Mouse (Mus musculus) MEL (cell line): ENCODE measurements around the gene Iqschfp. TPM values are rescaled to one million over a fixed set of nuclear protein-coding genes. Genes with fewer than 3 reads are reported as not detected.

ENCODE experiments used
- DNase-seq: peaks from one replicate; pipeline ENCODE4 v3.0.0; 2011; ENCODE audit warnings: low read depth, low spot score
- H3K27ac ChIP-seq: 2 replicates; pipeline ENCODE4 v1.5.1; 2012; ENCODE audit warnings: low read depth, mild to moderate bottlenecking, control low read depth, low read length, moderate library complexity; ENCODE audit not compliant: control insufficient read depth
- H3K27me3 ChIP-seq, 2 experiments: fragments of 150-350 bp in 1 of 2; sonication (generic) in 1 of 2; 2 replicates each; pipeline ENCODE4 v1.6.1; 2012; ENCODE audit warnings: low read length in 2 of 2, mild to moderate bottlenecking in 2 of 2, improper control_type of control experiment in 1 of 2, moderate library complexity in 1 of 2; ENCODE audit not compliant: insufficient read depth in 2 of 2, control insufficient read depth in 1 of 2
- H3K36me3 ChIP-seq, 2 experiments: 2 replicates each; pipeline ENCODE4 v1.6.1; 2012 to 2014; ENCODE audit warnings: low read length in 2 of 2, improper control_type of control experiment in 1 of 2, inconsistent platforms in 1 of 2, mild to moderate bottlenecking in 1 of 2; ENCODE audit not compliant: insufficient read depth in 2 of 2, control insufficient read depth in 1 of 2
- H3K4me1 ChIP-seq, 2 experiments: fragments of 150-350 bp in 1 of 2; sonication (generic) in 1 of 2; 2 replicates each; pipeline ENCODE4 v1.6.1; 2012; ENCODE audit warnings: low read length in 2 of 2, improper control_type of control experiment in 1 of 2, mild to moderate bottlenecking in 1 of 2; ENCODE audit not compliant: insufficient read depth in 2 of 2, control insufficient read depth in 1 of 2
- H3K4me3 ChIP-seq, 2 experiments: fragments of 150-350 bp in 1 of 2; sonication (generic) in 1 of 2; 2 replicates each; pipeline ENCODE4 v1.5.1; 2012; ENCODE audit warnings: low read depth in 2 of 2, low read length in 2 of 2, mild to moderate bottlenecking in 2 of 2, moderate library complexity in 2 of 2, control low read depth in 1 of 2, improper control_type of control experiment in 1 of 2; ENCODE audit not compliant: control insufficient read depth in 1 of 2, insufficient read depth in 1 of 2
- H3K79me2 ChIP-seq: 2 replicates; pipeline ENCODE4 v1.6.1; 2012; ENCODE audit warnings: mild to moderate bottlenecking, low read length, moderate library complexity; ENCODE audit not compliant: control insufficient read depth, poor library complexity, insufficient read depth
- H3K9ac ChIP-seq: 2 replicates; pipeline ENCODE4 v1.6.1; 2012; ENCODE audit warnings: low read depth, mild to moderate bottlenecking, control low read depth, low read length, moderate library complexity; ENCODE audit not compliant: control insufficient read depth, poor library complexity, severe bottlenecking
- H3K9me3 ChIP-seq: fragments of 150-350 bp; sonication (generic); replicated peaks from 2 replicates; pipeline ENCODE4 v1.6.1; 2012; ENCODE audit warnings: mild to moderate bottlenecking, low read length, improper control_type of control experiment, moderate library complexity; ENCODE audit not compliant: insufficient read depth
- BHLHE40 ChIP-seq: IDR thresholded peaks from 2 replicates; pipeline ENCODE4 v1.6.1; 2012; ENCODE audit warnings: low read depth, mild to moderate bottlenecking, inconsistent platforms, low read length, improper control_type of control experiment, borderline replicate concordance
- CHD1 ChIP-seq: IDR thresholded peaks from 2 replicates; pipeline ENCODE4 v1.6.1; 2012; ENCODE audit warnings: low read depth, mild to moderate bottlenecking, inconsistent platforms, low read length, improper control_type of control experiment
- CHD2 ChIP-seq: IDR thresholded peaks from 2 replicates; pipeline ENCODE4 v1.6.1; 2011; ENCODE audit warnings: low read length, improper control_type of control experiment
- E2F4 ChIP-seq: IDR thresholded peaks from 2 replicates; pipeline ENCODE4 v1.6.1; 2011; ENCODE audit warnings: low read depth, low read length, improper control_type of control experiment, borderline replicate concordance
- ELF1 ChIP-seq: IDR thresholded peaks from 2 replicates; pipeline ENCODE4 v1.6.1; 2014; ENCODE audit warnings: low read depth, mild to moderate bottlenecking, inconsistent platforms, low read length, improper control_type of control experiment, moderate library complexity
- ETS1 ChIP-seq: IDR thresholded peaks from 2 replicates; pipeline ENCODE4 v1.6.1; 2012; ENCODE audit warnings: low read depth, mild to moderate bottlenecking, inconsistent platforms, low read length, improper control_type of control experiment, moderate library complexity
- GABPA ChIP-seq: IDR thresholded peaks from 2 replicates; pipeline ENCODE4 v1.6.1; 2012; ENCODE audit warnings: low read depth, mild to moderate bottlenecking, inconsistent platforms, low read length, improper control_type of control experiment, moderate library complexity
- GATA1 ChIP-seq: IDR thresholded peaks from 2 replicates; pipeline ENCODE4 v1.6.1; 2011; ENCODE audit warnings: low read depth, low read length, improper control_type of control experiment
- KAT2A ChIP-seq: conservative IDR thresholded peaks from 2 replicates; pipeline ENCODE4 v1.6.1; 2012; ENCODE audit warnings: low read depth, low read length, improper control_type of control experiment, inconsistent platforms
- MAFK ChIP-seq: IDR thresholded peaks from 2 replicates; pipeline ENCODE4 v1.6.1; 2011; ENCODE audit warnings: low read depth, mild to moderate bottlenecking, low read length, improper control_type of control experiment, borderline replicate concordance
- MAX ChIP-seq: IDR thresholded peaks from 2 replicates; pipeline ENCODE4 v1.6.1; 2011; ENCODE audit warnings: low read length, improper control_type of control experiment
- MEF2A ChIP-seq: IDR thresholded peaks from 2 replicates; pipeline ENCODE4 v1.6.1; 2014; ENCODE audit warnings: low read depth, mild to moderate bottlenecking, inconsistent platforms, low read length, improper control_type of control experiment; ENCODE audit not compliant: poor library complexity, insufficient replicate concordance, severe bottlenecking; ENCODE audit errors: extremely low read depth
- MYB ChIP-seq: IDR thresholded peaks from 2 replicates; pipeline ENCODE4 v1.6.1; 2011; ENCODE audit warnings: mild to moderate bottlenecking, low read depth, low read length, improper control_type of control experiment
- NELFE ChIP-seq: IDR thresholded peaks from 2 replicates; pipeline ENCODE4 v1.6.1; 2011; ENCODE audit warnings: low read depth, low read length, improper control_type of control experiment
- NRF1 ChIP-seq: IDR thresholded peaks from 2 replicates; pipeline ENCODE4 v1.6.1; 2014; ENCODE audit warnings: low read depth, mild to moderate bottlenecking, inconsistent platforms, low read length, improper control_type of control experiment, moderate library complexity; ENCODE audit not compliant: poor library complexity, insufficient read depth, severe bottlenecking
- POLR2A ChIP-seq, 2 experiments: IDR thresholded peaks; 2 replicates each; pipeline ENCODE4 v1.6.1; 2011 to 2012; ENCODE audit warnings: low read length in 2 of 2, mild to moderate bottlenecking in 2 of 2, control low read depth in 1 of 2, improper control_type of control experiment in 1 of 2, low read depth in 1 of 2, moderate library complexity in 1 of 2; ENCODE audit not compliant: control insufficient read depth in 1 of 2, insufficient read depth in 1 of 2, poor library complexity in 1 of 2
- RAD21 ChIP-seq: IDR thresholded peaks from 2 replicates; pipeline ENCODE4 v1.6.1; 2011; ENCODE audit warnings: mild to moderate bottlenecking, low read depth, low read length, improper control_type of control experiment
- SIN3A ChIP-seq: IDR thresholded peaks from 2 replicates; pipeline ENCODE4 v1.6.1; 2012; ENCODE audit warnings: low read length, improper control_type of control experiment, inconsistent platforms
- SMC3 ChIP-seq: IDR thresholded peaks from 2 replicates; pipeline ENCODE4 v1.6.1; 2011; ENCODE audit warnings: low read depth, low read length, improper control_type of control experiment
- TAL1 ChIP-seq: IDR thresholded peaks from 2 replicates; pipeline ENCODE4 v1.6.1; 2012; ENCODE audit warnings: mild to moderate bottlenecking, inconsistent platforms, low read length, moderate library complexity, mixed read lengths
- ZC3H11A ChIP-seq: IDR thresholded peaks from 2 replicates; pipeline ENCODE4 v1.6.1; 2012; ENCODE audit warnings: low read depth, mild to moderate bottlenecking, inconsistent platforms, low read length, improper control_type of control experiment
- ZNF384 ChIP-seq: IDR thresholded peaks from 2 replicates; pipeline ENCODE4 v1.6.1; 2012; ENCODE audit warnings: low read depth, mild to moderate bottlenecking, inconsistent platforms, low read length, improper control_type of control experiment
- polyA plus RNA-seq, 2 experiments: library from polyadenylated mRNA; stranded (reverse) in 1 of 2; unstranded in 1 of 2; fragments of >175 nt in 1 of 2; fragments of >200 nt in 1 of 2; gene quantifications; 2 replicates each; pipeline versions ENCODE4 v1.2.1 to v1.2.4; 2012; ENCODE audit warnings: low replicate concordance in 2 of 2, low read depth in 1 of 2; ENCODE audit not compliant: insufficient read length in 2 of 2, insufficient read depth in 1 of 2, missing spikeins in 1 of 2
- total RNA-seq: library from RNA; depleted of rRNA; stranded (reverse); fragments of 300-350 nt; gene quantifications from 2 replicates; pipeline ENCODE4 v1.2.3, GENCODE M21; 2012

The Iqschfp gene
- total and polyA plus RNA-seq, 3 experiments, result not detected

DNA sequence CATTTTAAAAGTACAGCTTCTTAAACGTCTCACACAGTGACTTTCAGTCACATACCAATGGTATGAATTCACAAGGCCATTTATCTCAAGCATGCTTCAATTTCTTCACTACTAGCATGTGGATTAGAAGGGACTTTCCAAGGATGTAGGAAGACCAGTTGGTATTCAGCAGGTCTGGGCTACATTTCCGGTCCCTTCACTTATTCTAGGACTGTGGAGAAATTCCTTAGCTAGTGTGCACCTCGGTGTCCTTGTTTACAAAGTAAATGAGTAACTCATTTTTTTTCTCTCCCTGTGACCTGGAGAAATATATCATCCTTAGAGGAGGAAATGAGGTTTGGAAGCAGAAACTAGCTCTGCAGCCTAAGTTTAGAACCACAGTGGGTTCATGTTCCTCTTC, 578.0 kb downstream of the Iqschfp start:
- H3K9me3 ChIP-seq, result no peaks in the 10 kb centered on the region
- no peak overlapping the region for H3K4me3 ChIP-seq
- no peak overlapping the region for H3K9ac ChIP-seq
- no peak for DNase-seq
- TF ChIP-seq BHLHE40, result no peak
- no peak for TF ChIP-seq SMC3
- TF ChIP-seq GABPA, result no peak
- TF ChIP-seq SIN3A, result no peak
- TF ChIP-seq GATA1, result no peak
- TF ChIP-seq MEF2A, result no peak
- TF ChIP-seq MYB, result no peak
- TF ChIP-seq RAD21, result no peak
- no peaks in the 10 kb centered on the region for H3K4me1 ChIP-seq
- no peaks in the 10 kb centered on the region for H3K79me2 ChIP-seq
- no peaks in the 10 kb centered on the region; a peak in 2 of 4 replicates for H3K27me3 ChIP-seq
- no peak overlapping the region for H3K27ac ChIP-seq
- H3K36me3 ChIP-seq, result no peaks in the 10 kb centered on the region

DNA sequence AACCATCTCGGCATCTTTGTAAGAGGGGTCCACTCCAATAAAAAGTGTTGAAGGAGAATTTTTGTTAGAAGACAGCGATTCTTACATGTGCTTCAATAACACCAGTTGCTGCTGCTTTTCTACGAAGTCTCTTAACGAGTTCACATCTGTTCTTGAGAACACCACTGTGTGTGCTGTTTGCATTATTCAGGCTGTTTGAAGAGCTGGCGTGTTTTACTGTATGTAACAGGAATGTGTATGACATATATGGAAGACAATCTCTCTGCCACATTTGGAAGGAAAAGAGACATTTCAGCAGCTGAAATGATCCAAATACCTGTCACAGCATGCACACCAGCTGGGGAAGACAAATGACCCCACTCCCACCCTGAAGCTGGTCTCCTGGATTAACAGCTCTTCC, 578.6 kb downstream of the Iqschfp start:
- TF ChIP-seq NRF1 (no peak), NELFE (no peak), TAL1 (no peak), POLR2A (IDR thresholded peaks at IDR 0.05; ENCODE audit: control insufficient read depth in 1 of 2, insufficient read depth in 1 of 2, low read depth in 1 of 2, low read length in 2 of 2, poor library complexity in 1 of 2) (no peak), GABPA (no peak), E2F4 (no peak), KAT2A (no peak), RAD21 (no peak), CHD1 (no peak), ZNF384 (no peak), MYB (no peak), ZC3H11A (no peak), SIN3A (no peak), ETS1 (no peak), MAX (no peak), SMC3 (no peak), BHLHE40 (no peak), CHD2 (no peak), MAFK (no peak), ELF1 (no peak)
- Histone ChIP-seq H3K36me3 (no peaks in the 10 kb centered on the region), H3K27ac (no peak overlapping the region), H3K27me3 (no peaks in the 10 kb centered on the region; a peak in 2 of 4 replicates), H3K79me2 (no peaks in the 10 kb centered on the region), H3K9me3 (no peaks in the 10 kb centered on the region), H3K9ac (no peak overlapping the region), H3K4me1 (no peaks in the 10 kb centered on the region), H3K4me3 (no peak overlapping the region)
- DNase-seq, result no peak
